Mouse (Mus musculus) G1E-ER4 (cell line): Measurements from ENCODE around the gene Hmgb4. TPM values are rescaled to one million over a fixed set of nuclear protein-coding genes. Genes with fewer than 3 reads are reported as not detected.

Source experiments
- GATA1 ChIP-seq: IDR thresholded peaks from one replicate; pipeline ENCODE4 v1.8.0; 2012; ENCODE audit warnings: low read length, inconsistent platforms
- polyA plus RNA-seq: library from polyadenylated mRNA; stranded (reverse); fragments of >175 nt; gene quantifications from 2 replicates; pipeline ENCODE4 v1.2.3, GENCODE M21; 2012

Hmgb4 gene
- polyA plus RNA-seq, 1 experiment: not detected

DNA sequence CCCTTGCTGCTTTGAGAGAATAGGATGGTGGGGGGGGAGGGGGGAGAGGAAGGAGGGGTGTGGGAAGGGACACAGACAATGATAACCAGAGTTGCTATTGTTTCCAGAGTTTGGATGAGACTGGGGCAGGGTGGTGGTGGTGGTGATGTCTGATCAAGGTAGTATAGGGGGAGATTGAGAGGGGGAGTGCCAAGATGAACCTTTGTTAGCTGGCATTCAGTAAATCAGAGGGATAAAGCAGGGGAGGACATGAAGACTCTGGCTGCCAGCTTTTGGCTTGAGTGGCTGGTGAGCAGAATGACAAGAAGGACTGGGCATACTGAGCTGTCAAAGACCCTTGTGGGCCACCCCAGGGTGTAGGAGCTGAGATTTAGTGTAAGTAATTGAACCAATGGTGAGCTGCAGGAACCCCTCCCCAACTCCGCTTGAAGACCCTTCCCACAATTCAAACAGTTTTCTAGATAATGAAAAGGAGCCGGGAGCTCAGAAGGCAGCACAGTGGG lies 18.9 kb downstream of the Hmgb4 start:
- TF ChIP-seq GATA1: no peak

DNA sequence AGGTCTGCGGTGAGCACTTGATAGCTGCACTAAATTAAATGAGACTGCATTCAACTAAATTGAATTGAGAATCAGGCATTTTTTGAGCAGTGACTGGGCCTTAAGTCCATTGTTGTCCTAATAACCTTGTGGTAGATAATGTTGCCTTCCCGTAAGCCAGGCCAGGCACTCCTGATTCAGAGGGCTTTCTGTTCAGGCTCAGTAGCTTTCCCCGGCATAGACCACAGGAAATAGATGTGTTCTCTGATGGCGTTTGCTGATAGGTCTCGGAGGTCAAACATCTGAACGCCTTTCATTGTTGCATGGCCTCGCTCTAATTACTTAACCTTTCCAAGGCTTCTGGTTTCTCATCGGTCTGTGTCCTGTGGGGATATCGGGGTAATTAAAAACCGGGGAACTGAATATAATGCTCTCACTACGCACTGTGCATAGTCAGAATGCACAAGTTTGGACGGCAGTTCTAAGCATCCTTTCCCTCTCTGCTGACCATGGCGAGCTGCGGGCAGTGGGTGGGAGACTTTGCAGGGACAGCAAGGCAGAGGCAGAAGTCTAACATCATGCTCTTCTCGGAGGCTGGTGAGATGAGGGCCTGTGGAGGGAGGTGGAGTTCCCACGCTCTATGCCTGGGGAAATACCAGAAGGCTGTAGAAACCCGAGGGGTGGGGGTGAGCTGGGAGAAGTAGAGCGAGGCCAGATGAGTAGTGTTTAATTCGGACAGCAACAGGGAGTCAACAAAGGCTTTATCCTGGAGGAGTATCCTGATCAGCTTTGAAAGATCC lies 19.5 kb downstream of the Hmgb4 start:
- no peak for TF ChIP-seq GATA1

DNA sequence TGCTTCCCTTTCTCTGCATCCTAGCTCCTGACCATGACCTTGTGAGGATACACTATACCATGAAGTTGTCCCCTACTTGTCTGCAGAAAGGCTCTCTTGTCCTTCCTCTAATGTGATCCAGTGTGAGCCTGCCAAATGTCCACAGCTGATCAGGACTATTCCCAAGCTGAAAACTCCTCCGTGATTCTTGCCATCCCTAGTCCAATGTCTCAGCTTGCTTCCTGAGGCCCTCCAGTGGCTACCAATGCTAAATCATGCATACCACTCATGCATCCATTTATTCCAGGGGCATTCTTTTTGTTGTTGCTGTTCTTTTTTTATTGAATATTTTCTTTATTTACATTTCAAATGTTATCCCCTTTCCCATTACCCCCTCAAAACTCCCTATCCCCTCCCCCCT lies 21.6 kb downstream of the Hmgb4 start:
- TF ChIP-seq GATA1: no peak

DNA sequence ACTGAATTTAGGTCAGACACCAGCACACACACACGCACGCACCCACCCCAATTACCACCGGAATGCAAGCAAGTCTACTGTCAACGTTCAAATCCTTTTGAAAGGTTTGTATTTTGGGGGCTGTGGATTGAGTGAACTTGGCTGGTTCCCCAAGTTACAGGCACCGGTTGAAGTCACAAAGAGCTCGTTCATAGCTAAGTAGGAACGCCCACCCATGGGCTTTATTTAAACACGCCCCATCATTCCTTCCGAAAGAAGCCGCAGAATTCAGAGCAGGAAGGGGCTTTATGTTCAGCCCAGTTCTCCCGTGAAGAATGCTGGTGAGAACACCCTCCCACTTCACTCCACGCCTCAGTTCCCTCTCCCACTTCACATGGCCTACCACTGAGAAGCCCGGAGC lies 27.3 kb downstream of the Hmgb4 start:
- TF ChIP-seq GATA1: no peak

DNA sequence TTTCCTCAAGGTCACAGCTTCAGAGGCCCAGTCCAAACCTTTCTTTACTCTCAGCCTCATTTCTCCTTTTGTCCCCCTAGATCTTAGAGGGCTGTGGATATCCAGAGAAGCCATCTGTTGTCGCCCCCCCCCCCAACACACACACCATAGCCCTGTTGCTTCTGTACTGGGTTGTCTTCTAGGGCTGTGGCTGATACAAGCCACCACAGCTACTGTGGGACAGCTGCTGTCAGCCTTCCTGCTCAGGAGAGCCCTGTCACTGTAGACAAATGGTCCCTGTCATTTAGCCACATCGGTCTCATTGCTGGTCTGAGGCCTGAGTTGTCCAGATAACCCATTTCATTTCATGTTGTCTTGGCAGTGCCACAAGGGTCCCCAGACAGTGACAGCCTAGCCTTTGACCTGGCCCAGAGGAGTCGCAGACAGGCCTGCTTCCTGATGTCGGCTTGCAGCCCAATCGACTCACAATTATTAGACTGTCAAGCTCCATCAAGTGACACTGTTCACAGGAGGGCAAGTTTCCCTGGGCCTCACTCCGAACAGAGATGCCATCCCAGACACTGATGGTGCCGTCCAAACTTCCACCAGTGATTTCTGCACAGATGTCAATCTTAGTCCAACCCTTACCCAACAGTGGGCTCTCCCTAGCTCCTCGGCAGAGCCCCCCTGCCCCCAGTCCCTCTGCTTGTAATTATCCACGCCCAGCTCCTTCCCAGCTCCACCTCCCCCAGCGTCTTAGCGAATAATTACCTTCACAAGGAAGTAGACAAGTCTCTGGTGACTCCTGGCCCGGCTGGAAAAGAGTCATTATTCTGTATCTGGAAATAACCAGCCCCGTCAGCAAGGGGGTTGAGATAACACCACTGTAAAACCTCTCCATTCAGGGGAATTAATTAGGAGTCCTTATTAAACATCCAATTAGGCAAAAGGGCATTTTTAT lies 33.1 kb downstream of the Hmgb4 start:
- TF ChIP-seq GATA1: no peak

DNA sequence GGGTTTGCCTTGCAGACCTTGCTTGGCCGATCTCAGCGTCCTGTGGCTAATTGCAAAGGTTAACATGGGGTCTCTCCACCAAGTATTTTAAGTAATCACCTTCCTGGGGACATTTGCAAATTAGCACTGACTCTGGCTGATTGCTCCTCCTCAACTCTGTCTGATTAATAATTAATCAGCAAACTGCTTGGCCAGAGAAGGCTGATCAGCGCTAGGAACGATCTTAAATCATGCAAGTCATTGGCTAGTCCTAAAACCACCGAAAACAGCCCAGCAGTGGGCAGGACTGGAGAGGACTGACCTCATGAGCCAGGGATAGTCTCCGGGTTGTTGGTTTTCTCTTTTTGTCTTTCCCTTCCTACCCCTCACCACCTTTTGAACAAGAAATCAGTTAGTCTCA lies 36.3 kb downstream of the Hmgb4 start:
- TF ChIP-seq GATA1: no peak

DNA sequence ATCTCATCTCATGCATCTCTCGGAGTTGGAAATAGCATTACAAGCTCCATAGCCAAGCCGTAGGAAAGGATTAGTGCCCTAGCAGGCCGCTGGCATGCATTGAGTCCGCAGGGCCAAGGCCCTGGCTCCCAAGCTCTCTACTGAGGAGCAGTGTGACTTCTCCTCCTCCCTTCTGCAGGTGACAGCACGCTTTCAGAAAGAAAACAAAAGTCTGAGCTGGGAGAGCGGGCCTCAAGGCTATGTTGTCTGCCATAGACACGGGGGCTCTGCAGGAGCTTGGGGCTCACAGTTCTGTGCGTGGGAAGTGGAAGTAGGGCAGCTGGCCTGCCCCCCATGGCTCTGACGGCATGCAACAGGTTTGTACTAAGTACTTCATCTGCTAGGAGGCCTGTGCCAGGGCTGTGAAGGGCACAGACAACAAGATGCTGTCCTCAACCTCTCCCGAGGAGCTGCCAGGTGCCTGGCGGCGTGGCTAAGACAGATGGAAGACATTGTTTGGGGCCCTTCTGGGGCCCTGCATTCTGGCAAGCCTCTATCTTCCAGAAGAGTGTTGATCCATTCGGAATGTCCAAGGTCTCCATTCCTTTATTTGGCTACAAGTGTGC lies 42.7 kb downstream of the Hmgb4 start:
- no peak for TF ChIP-seq GATA1
